Mouse (Mus musculus) right cerebral cortex, postnatal 25 days (tissue): ENCODE results near the gene Rab7.
A peak's percentile ranks its signal among the peaks of the same experiment; 100 is the strongest.
"Not testable (repeated sequence)": the region's sequence is repeated elsewhere in the genome, so short reads cannot be mapped to it uniquely, and the experiment has no call there.

Experiments used
- DNase-seq: peaks from one replicate; pipeline ENCODE4 v3.0.0; 2022

Gene Rab7

DNA sequence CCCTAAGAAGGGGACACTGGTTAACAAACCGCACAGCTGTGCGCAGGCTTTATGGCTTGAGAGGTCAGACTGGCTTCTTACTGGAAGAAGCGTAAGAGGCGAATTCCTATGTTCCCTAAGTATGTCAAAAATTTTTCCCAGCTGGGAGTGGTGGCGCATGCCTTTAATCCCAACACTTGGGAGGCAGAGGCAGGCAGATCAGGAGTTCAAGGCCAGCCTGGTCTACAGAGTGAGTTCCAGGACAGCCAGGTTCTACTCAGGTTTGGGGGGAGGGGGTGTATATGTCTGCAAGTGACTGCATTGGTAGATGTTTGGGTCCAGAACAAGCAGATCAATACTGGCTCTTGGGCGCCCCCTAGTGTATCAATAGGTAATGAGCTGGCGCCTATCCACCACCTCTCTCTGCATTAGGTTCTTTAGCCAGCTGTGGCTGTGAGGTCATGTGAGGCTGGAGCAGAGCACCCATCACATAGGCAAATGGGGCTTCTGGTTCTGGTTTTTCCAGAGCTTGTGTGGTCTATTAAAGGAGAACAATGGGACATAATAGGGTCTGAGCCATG lies 47.3 kb downstream of the Rab7 start:
- DNase-seq: peak; percentile 72

DNA sequence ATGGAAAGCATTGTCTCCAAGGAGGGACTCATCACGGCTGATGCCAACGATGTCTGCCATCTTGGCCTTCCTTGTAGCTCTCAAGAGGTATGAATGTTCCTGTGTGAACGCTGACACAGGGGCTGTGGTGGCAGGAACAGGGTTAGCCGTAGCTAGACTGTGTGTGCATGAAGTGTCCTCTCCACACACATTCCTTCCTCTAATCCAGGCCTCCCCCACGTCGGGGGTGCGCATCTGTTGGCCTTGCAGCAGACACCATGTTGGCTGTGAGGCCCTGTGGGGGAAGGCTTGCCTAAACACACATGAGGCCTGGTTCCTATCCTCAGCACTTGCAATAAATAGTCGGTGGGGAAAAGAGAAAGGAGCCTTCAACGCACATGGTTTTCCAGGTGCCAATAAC lies 48.5 kb downstream of the Rab7 start:
- no peak for DNase-seq

DNA sequence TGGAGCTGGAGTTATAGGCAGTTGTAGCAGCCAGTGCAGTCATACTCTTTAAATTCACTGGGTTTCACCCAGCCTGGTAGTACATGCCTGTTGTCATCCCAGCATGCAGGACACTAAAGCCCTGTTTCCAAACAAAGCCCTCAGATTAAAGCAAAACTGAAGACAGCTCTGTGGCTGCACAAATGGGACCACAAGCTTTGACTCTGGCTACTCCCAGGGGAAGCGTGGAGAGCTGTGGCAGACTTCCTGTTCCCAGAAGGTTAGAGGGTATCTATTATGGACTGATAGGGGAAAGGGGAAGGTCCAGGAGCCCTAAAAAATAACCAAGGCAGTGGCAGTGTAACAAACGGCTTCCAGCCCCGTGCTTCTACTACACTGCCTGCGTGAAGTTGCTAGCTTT lies 49.6 kb downstream of the Rab7 start:
- DNase-seq: no peak

DNA sequence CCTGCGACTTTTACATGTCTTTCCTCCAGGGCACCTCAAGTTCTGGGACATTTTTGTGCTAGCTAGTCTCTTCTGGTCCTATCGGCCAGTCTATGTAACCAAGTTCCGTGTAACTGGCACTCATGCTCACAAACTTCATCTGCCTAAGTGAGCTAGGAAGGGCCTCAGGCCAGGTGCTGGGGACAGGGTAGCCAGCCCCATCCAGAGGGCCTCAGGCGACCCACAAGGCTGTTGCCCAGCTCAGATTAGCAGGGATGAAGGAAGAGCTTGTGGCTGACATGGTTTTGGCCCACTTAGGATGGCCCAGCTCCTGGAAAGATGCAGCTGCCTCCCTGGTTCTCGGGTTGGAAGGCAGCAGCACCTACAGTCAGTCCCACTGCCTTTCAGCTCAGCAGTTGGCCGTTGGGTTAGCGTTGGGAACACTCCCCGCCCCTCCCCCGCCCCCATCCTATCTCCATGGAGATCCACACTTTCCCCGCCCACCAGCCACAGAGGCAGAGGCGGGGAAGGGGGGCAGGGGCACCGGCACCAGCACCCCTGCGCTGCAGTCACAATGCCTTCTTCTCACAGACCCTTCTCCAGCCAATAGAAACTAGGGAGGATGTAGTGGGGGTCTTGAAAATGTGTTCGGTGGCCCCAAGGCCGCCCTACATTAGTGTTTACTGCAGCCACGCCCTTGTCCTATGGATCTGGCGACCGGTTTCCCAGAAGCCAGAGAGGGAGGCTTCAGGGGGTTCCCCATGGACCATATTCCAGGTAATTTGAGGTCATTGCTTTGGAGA lies 51.1 kb downstream of the Rab7 start:
- DNase-seq: peak; percentile 56

DNA sequence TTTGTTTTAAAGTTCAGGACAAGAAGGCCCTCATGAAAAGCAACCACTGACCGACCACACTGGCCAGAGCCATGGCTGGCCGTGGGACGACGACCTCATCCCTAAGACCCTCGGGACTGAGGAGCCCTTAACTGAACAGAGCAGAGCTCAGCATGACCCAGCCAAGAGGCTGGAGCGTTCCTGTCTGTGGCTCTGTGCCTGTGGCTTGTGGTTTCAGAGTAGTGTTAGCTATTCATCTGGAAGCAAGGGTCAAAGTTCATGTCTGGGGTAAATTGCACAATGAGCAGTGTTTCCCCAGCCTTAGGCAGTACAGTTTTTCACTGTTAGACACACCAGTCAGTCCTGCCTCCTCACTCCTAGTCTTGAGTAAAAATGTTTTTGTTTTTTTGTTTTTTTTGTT lies 52.3 kb downstream of the Rab7 start:
- no peak for DNase-seq

DNA sequence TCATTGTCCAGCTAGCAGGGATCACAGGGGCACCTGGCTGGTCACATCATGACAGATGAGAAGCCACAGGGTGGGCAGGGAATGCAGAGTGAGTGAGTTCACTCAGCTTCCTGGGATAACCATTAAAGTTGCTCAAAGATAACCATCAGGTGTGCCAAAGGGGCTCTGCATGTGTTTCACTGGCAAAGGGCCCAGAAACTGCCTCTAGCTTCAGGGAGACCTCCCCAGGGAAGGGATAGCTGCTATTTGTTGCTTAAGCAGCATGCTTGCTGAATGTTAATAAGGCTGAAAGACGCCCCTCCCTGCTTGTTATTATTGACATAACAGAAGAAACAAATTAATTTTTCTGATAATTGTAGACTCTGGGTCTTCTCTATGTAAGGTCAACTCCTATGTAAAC lies 53.2 kb downstream of the Rab7 start:
- DNase-seq: no peak

DNA sequence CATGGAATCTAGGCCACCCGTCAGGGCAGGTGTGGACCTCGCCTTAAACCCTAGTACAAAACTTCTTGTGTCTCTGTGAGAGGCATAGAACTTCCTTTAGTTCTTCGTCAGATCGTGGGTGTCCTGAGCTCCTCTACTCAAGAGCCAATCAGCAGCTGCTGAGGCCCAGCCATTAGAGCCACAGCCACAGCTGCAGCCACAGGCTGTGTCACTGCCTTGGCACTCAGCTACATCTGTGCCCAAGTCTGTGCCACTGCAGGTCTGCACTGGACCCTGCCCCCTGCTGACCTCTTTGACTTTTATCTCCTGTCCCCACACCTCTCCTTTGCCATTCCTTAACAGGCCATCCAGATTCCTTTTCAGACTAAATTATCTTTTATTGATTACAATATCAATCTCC lies 53.9 kb downstream of the Rab7 start:
- no peak for DNase-seq

DNA sequence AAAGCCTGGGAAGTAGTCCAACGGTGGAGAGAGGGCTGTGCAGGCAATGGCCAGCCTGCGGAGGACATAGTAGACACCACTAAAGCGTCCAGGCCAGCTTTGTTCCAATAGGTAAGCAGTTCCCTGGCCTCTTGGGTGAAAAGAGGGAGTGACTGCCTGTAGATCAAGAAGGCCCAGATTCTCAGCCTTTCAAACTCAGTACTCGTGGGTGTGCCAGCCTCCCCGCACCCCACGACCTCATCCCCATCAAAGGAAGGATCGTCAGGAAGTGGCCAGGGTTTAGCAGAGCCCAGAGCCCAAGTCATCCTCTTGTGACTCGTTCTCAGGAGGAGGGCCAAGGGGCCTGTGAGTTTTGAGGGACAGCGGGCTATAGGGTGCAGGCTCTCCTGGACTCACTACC lies 62.6 kb downstream of the Rab7 start:
- DNase-seq: no peak

DNA sequence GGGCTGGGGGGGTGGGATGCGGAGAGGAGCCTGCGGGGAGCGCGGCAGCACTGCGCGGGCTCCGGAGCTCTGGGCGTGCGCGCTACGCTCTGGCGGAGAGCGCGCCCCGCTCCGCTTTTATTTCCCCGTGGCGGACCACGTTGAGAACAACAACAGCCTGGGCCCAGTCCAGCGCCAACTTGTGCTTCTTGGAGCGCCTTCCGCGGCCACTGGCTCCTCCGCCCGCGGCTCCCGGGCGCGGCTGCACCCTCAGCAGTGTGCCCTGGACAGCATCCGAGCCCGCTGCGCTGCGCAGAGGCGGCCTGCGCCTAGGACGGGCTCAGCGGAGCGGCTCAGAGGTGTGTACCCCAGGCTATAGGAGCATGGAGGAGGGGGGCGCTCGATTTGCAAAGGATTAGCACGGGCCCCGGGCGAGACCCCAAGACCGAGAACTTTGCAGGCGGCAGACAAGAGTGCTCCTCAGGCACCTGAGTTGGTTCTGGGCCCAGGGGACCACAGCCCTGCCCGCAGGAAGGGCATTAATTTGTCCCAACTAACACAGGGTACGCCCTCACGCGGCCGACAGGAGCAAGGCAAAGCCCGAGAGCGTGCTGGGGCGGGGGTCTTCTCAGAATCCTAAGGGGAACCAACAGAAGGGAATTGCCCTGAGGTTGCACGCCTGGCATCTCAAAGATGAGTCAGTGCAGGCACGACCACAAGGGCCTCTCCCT lies 63.4 kb downstream of the Rab7 start, which contains the start of gene H1fx:
TSS of gene H1fx (minus strand) at position 91 of the 710 bp plus-strand sequence.
- DNase-seq: peak; percentile 80

DNA sequence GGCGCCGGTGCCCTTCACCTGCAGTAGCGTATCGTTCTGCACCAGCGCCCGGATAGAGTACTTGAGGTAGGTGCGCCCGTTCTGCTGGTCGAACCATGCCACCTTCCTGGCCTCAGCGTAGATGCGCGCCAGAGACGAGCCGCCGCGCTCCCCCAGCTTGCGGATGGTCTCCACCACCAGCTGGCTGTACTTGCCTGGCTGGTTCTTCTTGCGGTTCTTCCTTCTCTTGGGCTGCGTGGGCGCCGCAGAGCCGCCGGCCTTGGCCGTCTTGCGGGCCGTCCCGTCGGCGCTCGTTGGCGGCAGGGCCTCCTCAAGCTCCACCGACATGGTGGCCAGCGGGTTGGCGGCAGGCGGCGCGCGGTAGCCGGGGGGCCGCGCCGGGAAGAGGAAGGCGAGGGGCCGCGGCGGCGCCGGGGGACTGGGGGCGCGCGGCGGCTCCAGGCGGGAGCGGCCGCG lies 64.0 kb downstream of the Rab7 start:
- DNase-seq: peak; percentile 61

DNA sequence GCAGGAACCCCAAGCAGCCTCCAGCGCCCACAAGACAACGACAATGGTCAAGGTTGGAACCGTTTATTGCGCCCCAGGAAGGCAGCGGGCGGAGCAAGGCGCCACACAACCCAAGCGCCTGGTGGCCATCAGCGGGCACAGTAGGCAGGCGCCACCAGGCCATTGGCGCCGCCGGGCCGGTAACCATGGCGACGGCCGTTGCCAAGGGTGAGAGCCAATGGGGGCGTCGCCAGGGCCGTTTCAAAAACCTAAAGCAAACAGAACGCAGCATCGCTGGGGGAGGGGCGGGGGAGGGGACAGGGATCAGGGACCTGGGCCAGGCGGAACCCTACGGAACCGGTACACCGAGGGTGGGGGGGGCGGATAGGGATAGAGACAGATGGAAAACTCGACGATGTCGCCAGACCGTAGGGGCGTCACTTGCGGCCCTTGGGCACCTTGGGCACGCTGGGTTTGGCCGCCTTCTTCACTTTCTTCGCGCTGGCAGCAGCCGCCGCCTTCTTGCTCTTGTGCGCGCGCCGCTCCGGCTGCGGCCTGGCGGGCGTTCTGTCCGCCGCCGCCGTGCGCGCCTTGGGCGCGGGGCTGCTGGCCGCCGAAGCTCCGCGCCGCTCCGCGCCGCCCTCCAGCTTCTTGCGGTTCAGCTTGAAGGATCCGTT lies 64.6 kb downstream of the Rab7 start:
- DNase-seq: peak; percentile 88

DNA sequence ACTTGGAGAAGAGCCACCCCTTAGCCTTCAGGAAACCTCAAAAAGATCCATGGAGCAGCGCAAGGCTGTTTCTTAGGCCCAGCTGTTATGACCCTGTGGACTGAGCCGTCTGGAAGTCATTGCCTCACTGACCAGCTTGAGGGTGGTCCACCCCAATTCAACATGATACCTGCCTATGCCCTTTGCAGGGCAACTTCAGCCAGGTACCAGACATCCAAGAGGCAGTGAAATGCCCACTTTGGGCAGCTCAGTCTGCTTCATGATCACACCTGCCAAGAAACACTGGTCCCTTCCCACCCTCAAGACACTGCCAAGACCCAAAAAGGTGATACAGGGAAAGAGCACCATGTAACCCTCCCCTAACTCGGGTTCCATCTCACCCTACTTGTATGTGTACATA lies 65.3 kb downstream of the Rab7 start:
- no peak for DNase-seq

DNA sequence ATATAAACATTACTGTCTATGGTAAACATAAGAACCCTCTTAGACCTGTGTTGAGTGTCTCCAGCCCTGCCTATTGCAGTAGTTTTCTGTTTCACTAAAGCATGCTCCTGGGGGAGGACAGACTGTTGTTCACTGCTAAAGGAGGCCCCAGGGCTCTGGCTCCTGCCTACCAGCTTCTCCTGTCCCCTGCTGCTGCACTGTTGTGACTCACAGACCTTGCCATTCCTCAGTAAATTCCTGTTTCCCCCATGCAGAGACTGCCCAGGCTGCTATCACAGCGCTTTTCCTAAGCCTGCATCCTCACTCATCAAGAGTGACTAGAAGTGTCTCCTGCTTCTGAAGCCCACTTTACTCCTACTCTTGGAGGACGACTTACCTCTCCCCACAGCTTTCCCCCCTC lies 75.0 kb downstream of the Rab7 start:
- no peak for DNase-seq

DNA sequence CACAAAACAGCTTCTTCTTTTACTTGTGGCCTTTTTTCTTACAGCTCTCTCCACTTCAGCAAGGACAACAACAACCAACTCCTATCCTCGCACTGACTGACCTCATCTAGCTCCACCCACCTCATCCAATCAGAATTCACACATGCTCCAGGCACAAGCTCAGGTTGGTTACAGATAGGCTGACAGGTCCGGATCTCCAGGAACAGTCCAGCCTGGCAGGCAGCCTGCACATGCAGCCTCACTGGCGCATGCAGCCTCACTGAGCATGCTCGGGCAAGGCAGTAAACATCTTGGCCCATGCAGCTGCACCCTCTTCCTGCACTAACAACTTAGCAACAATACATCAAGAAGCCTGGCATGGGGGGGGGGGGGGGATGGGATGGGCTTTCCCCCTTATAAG lies 82.6 kb downstream of the Rab7 start:
- DNase-seq: not testable (repeated sequence)
